Mouse (Mus musculus) liver, embryonic 12.5 days (tissue): ENCODE data around the gene Thtpa. TPM values are rescaled to one million over a fixed set of nuclear protein-coding genes. Genes with fewer than 3 reads are reported as not detected.
A peak's percentile ranks its signal among the peaks of the same experiment; 100 is the strongest.

Source experiments
- ATAC-seq: fragments of 200-750 bp; cut with Nextera tagmentation; 2 replicates; pipeline ENCODE4 v1.8.0; 2017; ENCODE audit warnings: moderate number of reproducible peaks, mild to moderate bottlenecking, moderate library complexity
- H3K27ac ChIP-seq: fragments of 300-500 bp; sonication (generic); 2 replicates; pipeline ENCODE4 v1.5.1; 2016; ENCODE audit warnings: mild to moderate bottlenecking
- H3K27me3 ChIP-seq: fragments of 300-500 bp; sonication (generic); replicated peaks from 2 replicates; pipeline ENCODE4 v1.6.1; 2016; ENCODE audit warnings: mild to moderate bottlenecking, moderate library complexity
- H3K36me3 ChIP-seq: fragments of 300-500 bp; sonication (generic); 2 replicates; pipeline ENCODE4 v1.6.1; 2016; ENCODE audit warnings: mild to moderate bottlenecking, moderate library complexity
- H3K4me1 ChIP-seq: fragments of 300-500 bp; sonication (generic); 2 replicates; pipeline ENCODE4 v1.6.1; 2016
- H3K4me2 ChIP-seq: fragments of 300-500 bp; sonication (generic); 2 replicates; pipeline ENCODE4 v1.6.1; 2016; ENCODE audit warnings: mild to moderate bottlenecking, moderate library complexity
- H3K4me3 ChIP-seq: fragments of 300-500 bp; sonication (generic); 2 replicates; pipeline ENCODE4 v1.5.1; 2016; ENCODE audit warnings: mild to moderate bottlenecking, moderate library complexity
- H3K9ac ChIP-seq: fragments of 300-500 bp; sonication (generic); 2 replicates; pipeline ENCODE4 v1.6.1; 2016; ENCODE audit warnings: mild to moderate bottlenecking, moderate library complexity
- H3K9me3 ChIP-seq: fragments of 300-500 bp; sonication (generic); replicated peaks from 2 replicates; pipeline ENCODE4 v1.6.1; 2016; ENCODE audit warnings: mild to moderate bottlenecking, moderate library complexity
- WGBS: fragments of 180-500 bp; shearing (Covaris S2); methylation state at CpG from one replicate; pipeline ENCODE4 v1.1.7; 2016; ENCODE audit not compliant: insufficient replicate concordance; 5-methylcytosine and 5-hydroxymethylcytosine counted together
- polyA plus RNA-seq: library from polyadenylated mRNA; unstranded; fragments of >200 nt; fragmentation: Nextera tagmentation; extraction: Ambion mirVana; gene quantifications from 2 replicates; pipeline ENCODE4 v1.2.1, GENCODE M21; 2016

The Thtpa gene
- polyA plus RNA-seq, result 6.9 TPM in 2 replicates

DNA sequence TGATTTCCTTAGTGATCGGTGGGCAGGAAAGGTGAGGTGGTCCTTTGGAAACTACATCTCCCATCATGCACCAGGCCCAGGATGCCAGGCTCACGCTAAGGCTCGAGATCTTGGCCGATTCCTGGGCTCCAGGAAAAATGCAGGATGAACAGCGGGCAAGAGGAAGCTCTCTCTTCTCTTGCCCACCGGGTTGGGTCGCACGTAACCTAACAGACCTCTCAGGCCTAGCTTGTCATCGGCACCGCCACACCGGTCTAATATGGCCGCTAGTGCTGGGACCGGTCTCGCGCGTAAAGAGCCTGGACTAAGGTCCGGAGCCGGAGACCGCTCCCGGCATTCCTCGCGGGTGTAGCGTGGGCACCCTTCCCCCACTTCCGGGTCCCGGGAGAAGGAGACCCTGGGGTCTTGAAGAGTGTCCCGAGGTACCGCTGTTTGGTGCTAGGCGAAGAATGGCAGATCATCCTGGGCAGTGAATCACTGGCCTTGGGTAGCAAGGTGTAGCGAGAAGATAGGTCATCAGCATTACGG is at the start of gene Thtpa:
TSS of gene Thtpa (plus strand) at position 81 of the 528 bp plus-strand sequence.
- Histone ChIP-seq H3K4me2 (peak within 1 kb of the TSS; percentile 68), H3K27me3 (peaks cover 10% of the 10 kb centered on the region; the same call in 1 of the 2 replicates), H3K9me3 (no peaks in the 10 kb centered on the region), H3K27ac (peak within 1 kb of the TSS; percentile 75), H3K4me1 (peaks cover 52% of the 10 kb centered on the region), H3K36me3 (peaks cover 23% of the 10 kb centered on the region), H3K9ac (peak within 1 kb of the TSS; percentile 74), H3K4me3 (peak within 1 kb of the TSS; percentile 75)
- ATAC-seq, result peak; percentile 65
- WGBS, result under 1% methylated on average over 30 of the region's 30 CpGs

DNA sequence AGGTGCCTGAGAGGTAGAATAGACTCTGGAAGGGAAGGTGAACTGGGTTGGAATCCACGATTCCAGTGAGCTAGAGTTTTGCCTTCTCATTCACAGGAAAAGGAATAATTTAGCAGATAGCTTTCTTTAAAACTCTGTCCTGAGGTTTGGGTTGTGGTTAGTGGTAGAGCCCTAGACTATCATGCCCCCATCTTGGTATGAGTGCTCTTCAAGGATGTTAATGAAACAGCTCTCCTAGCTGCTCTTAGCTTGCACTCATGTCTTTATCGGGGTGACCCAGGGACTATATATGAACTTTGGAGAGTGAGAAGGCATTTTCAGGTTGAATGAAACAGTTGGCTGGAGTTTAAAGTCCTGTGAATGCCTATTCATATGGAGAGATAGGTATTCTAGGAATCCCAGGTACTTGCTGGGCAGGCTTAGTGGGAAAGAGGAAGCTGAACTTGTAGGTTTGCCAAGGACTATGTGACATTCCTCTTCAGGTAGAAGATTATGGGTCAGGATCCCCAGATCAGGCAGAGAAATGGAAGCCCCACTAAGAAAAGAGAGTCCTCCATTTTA is 46.5 kb upstream of the Thtpa start:
- H3K27me3 ChIP-seq, result peaks cover 9% of the 10 kb centered on the region
- no peak overlapping the region for H3K4me2 ChIP-seq
- no peak for ATAC-seq
- no peaks in the 10 kb centered on the region for H3K36me3 ChIP-seq
- 50% methylated on average over 2 of the region's 2 CpGs for WGBS
- no peaks in the 10 kb centered on the region for H3K9me3 ChIP-seq
- no peaks in the 10 kb centered on the region for H3K4me1 ChIP-seq
- H3K9ac ChIP-seq, result no peak overlapping the region
- no peak overlapping the region for H3K27ac ChIP-seq
- no peak overlapping the region for H3K4me3 ChIP-seq

DNA sequence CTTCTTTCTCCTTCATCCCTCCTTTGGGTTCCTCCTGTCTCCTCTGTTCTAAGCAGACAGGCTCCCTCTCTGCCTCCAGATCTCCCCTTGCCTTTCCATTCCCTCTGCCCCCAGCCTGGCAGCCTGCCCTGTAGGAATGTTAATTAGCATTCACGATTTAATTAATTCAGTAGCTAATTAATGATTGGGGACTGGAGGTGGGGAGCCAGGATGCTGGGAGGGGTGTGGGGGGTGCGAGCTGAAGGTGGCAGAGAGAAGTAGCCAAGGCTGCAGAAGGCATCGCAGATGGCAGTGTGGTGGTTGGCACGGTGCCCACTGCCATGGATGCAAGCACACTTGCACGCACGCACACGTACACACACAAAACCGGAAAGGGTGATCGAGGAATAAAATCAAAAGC is 42.1 kb upstream of the Thtpa start:
- WGBS, result 78% methylated on average over 9 of the region's 9 CpGs

DNA sequence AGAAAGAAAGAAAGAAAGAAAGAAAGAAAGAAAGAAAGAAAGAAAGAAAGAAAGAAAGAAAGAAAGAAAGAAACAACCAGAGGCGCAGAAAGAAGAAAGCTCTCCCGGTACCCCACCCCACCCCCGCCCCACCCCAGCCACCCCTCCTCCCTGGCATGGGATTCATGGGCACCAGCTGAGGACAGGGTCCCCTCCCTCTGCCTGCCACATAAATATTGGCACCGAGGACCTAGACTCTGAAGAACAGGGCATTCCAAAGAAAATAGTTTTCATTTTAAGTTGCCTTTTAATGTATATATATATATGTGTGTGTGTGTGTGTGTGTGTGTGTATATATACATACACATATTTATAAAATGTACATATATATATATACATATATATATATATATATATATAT is 41.5 kb upstream of the Thtpa start:
- no peak for ATAC-seq
- H3K4me2 ChIP-seq, result no peak overlapping the region
- no peaks in the 10 kb centered on the region for H3K9me3 ChIP-seq
- no peaks in the 10 kb centered on the region for H3K36me3 ChIP-seq
- H3K4me3 ChIP-seq, result no peak overlapping the region
- peaks cover 18% of the 10 kb centered on the region for H3K4me1 ChIP-seq
- 82% methylated on average over 4 of the region's 4 CpGs for WGBS
- peaks cover 20% of the 10 kb centered on the region for H3K27me3 ChIP-seq
- no peak overlapping the region for H3K27ac ChIP-seq
- H3K9ac ChIP-seq, result no peak overlapping the region

More for the DNA sequence above, 42.1 kb upstream of the Thtpa start:
- ATAC-seq, result no peak
- peaks cover 13% of the 10 kb centered on the region for H3K4me1 ChIP-seq
- H3K9ac ChIP-seq, result no peak overlapping the region
- H3K36me3 ChIP-seq, result no peaks in the 10 kb centered on the region
- peaks cover 20% of the 10 kb centered on the region for H3K27me3 ChIP-seq
- no peak overlapping the region for H3K27ac ChIP-seq
- no peaks in the 10 kb centered on the region for H3K9me3 ChIP-seq
- no peak overlapping the region for H3K4me3 ChIP-seq
- H3K4me2 ChIP-seq, result no peak overlapping the region

DNA sequence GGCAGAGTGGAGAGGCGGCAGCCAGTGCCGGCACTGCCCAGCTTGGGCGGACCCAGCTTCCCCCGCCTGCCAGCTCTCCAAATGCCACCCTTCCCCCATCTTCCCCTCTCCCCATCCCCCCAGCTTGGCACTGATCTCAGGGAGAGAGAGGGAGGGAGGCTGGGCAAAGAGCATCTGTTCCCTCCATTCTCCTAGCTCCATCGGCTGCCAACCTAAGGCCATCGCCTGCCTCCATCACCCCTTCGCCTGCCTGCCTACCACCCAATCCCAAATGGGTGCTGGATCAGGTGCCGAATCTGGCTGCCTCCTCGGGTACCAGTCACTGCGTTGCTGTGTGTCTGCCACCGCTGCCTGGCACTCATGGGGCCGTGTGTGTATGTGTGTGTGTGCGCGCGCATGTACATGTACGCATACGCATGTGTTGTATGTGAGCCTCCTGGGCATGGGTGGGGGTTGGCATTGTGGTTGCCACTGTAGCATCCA is 40.8 kb upstream of the Thtpa start:
- ATAC-seq, result no peak
- H3K4me3 ChIP-seq, result no peak overlapping the region
- H3K9ac ChIP-seq, result no peak overlapping the region
- no peaks in the 10 kb centered on the region for H3K9me3 ChIP-seq
- H3K27ac ChIP-seq, result no peak overlapping the region
- no peaks in the 10 kb centered on the region for H3K36me3 ChIP-seq
- H3K27me3 ChIP-seq, result peaks cover 20% of the 10 kb centered on the region
- WGBS, result 77% methylated on average over 17 of the region's 17 CpGs
- H3K4me2 ChIP-seq, result no peak overlapping the region
- H3K4me1 ChIP-seq, result peaks cover 25% of the 10 kb centered on the region

DNA sequence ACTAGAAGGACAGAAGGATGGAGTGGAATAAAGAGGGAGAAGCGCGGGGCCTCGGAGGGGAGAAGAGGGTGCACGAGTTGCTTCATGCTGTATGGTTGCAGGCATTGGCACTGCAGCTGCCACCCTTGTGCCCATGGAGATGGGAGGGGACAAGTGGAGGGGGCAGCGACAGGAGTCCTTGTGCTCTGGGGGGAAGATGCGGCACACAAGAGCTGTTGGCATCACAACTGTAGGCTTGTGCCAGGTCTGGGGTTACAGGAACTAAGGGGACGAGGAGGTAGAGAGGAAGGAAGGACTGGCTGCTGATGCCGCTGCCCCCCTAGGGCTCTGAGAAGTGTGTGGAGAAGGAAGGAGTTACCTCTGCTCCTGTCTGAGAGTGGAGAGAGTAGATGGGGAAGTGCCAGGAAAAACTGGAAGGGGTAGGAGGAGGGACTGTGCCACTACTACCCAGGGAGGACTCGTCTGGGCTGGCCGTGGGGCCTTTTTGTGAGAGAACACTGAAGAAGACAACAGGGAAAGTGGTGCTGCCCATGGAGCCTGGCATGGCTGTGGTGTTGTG is 40.3 kb upstream of the Thtpa start:
- Histone ChIP-seq H3K4me3 (no peak overlapping the region), H3K4me2 (no peak overlapping the region), H3K36me3 (no peaks in the 10 kb centered on the region), H3K27me3 (peaks cover 20% of the 10 kb centered on the region), H3K9ac (no peak overlapping the region), H3K9me3 (no peaks in the 10 kb centered on the region), H3K4me1 (peaks cover 31% of the 10 kb centered on the region), H3K27ac (no peak overlapping the region)
- WGBS, result 71% methylated on average over 10 of the region's 10 CpGs
- ATAC-seq, result no peak

DNA sequence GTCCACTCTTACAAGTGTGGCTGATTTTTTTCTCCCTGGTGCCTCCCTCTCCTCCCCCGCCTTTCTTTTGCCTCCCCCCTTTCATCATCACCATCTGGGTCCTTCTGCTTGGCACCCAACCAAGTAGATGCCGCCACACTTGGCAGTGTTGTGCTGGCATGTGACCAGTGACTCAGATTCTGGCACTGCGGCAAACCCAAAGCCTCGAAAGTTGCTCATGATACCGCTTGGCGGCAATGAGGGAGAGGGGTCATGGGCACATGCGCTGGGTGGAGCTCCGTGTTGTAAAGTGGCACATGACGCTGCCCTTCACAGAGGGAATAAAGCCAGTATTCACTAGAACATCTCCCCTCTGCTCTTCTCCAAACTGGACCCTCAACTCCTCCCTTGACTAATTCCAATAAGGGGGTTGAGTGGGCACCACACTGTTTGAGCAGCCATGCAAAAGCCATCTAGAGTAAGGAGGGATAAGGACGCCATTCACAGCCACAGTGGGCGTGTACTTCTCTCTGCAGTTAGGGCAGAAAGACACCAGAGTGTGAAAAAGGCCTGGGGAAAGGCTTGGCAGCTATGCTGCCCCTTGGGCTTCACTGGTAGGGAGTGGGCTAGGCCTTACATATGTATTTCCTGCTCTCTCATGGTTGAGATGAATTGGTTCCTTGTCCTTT is 39.3 kb upstream of the Thtpa start:
- Histone ChIP-seq H3K36me3 (no peaks in the 10 kb centered on the region), H3K4me2 (no peak overlapping the region), H3K27ac (no peak overlapping the region), H3K9me3 (no peaks in the 10 kb centered on the region), H3K27me3 (peaks cover 20% of the 10 kb centered on the region), H3K4me1 (peaks cover 39% of the 10 kb centered on the region), H3K9ac (no peak overlapping the region), H3K4me3 (no peak overlapping the region)
- 76% methylated on average over 11 of the region's 11 CpGs for WGBS
- no peak for ATAC-seq

DNA sequence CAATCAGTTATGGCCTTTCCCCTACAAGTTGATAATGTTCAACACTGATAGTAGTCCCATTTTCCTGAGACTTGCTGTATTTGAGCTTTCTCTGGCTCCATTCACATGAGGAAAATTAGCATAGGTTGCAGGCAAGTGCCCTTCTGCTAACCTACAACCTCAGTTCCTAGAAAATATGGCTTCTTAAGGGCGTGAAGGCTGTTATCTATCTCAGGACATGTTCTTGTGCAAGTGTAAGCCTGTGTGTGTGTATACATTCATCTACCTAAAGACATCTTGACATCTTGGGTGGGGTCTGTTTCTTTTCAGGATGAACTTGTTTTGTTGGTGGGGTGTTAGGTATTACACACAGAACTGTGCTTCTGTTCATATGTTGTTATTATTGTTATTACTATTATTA is 35.6 kb upstream of the Thtpa start:
- peak; percentile 61 for ATAC-seq
- peaks cover 10% of the 10 kb centered on the region for H3K27me3 ChIP-seq
- WGBS, result 20% methylated on average over 1 of the region's 1 CpGs
- H3K4me2 ChIP-seq, result peak overlapping the region; percentile 24
- H3K27ac ChIP-seq, result peak overlapping the region; percentile 84
- H3K9me3 ChIP-seq, result no peaks in the 10 kb centered on the region
- H3K4me1 ChIP-seq, result peaks cover 75% of the 10 kb centered on the region
- H3K36me3 ChIP-seq, result no peaks in the 10 kb centered on the region
- H3K4me3 ChIP-seq, result no peak overlapping the region
- no peak overlapping the region for H3K9ac ChIP-seq

DNA sequence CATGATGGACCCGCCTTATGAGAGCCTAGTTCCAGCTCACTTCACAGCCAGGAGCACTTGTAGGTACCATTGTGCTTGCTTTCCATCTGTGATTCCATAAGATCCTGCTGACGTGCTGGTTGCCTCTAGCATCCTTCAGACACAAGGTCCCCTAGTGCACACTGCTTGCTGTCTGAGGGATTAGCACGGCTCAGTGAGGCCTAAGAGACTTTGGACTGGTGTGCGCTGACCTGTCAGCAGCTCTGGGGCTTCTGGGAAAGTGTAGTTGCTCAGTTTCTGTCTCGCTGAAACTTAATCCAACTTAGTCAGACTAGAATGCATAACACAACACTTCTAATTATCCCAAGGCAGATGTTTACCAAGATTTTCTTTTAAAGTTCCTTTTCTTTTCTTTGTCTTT is 34.7 kb upstream of the Thtpa start:
- no peak for ATAC-seq
- Histone ChIP-seq H3K4me2 (no peak overlapping the region), H3K27me3 (peaks cover 14% of the 10 kb centered on the region), H3K9ac (no peak overlapping the region), H3K4me1 (peaks cover 85% of the 10 kb centered on the region), H3K9me3 (no peaks in the 10 kb centered on the region), H3K4me3 (no peak overlapping the region), H3K27ac (peak overlapping the region; percentile 84), H3K36me3 (no peaks in the 10 kb centered on the region)
- WGBS, result 80% methylated on average over 5 of the region's 5 CpGs

DNA sequence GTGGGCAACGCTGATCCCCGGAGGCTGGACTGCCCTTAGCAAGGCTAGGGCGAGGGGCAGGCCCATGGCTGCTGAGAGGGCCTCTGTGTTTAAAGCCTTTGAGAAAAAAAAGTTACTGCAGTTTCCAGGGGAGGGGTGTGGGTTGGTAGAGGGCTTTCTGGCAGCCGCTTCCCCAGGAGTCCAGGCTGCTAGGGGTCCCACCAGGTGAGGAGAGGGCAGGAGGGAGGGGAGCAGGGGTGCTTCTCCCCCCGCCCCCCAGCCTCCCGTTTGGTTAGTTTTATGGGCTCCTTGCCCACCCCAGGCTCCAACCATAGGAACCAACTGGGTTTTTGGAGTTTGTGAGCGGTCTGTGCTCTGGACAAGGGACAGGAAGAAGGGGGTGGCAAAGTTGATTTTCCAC is 32.7 kb upstream of the Thtpa start:
- H3K27ac ChIP-seq, result peak overlapping the region; percentile 92
- no peak overlapping the region for H3K4me3 ChIP-seq
- H3K27me3 ChIP-seq, result peaks cover 28% of the 10 kb centered on the region
- peak overlapping the region; percentile 90 for H3K9ac ChIP-seq
- no peak for ATAC-seq
- H3K9me3 ChIP-seq, result no peaks in the 10 kb centered on the region
- 53% methylated on average over 7 of the region's 7 CpGs for WGBS
- peaks cover 8% of the 10 kb centered on the region for H3K36me3 ChIP-seq
- H3K4me2 ChIP-seq, result peak overlapping the region; percentile 89
- H3K4me1 ChIP-seq, result peaks cover 84% of the 10 kb centered on the region

DNA sequence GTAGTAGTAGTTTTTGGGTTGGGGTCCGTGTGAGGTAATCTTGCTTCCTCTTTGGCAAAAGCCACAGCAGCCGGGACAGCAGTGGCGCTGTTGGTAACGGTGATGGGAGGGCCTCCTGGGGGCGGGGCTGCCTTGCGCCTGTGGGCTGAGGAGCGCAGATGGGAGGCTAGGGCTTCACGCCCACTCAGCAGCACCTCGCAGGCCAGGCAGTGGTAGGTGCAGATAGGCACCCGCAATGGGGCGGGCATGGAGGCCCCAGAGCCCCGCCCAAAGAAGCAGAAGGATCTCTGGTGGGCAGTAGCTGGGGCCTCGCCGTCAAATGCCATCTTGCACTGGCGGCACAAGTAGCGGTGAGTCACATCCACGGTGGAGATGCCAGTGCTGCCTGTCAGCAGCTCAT is 32.0 kb upstream of the Thtpa start:
- peak overlapping the region; percentile 92 for H3K27ac ChIP-seq
- peak; percentile 99 for ATAC-seq
- peak overlapping the region; percentile 89 for H3K4me2 ChIP-seq
- H3K27me3 ChIP-seq, result peaks cover 28% of the 10 kb centered on the region
- H3K4me1 ChIP-seq, result peaks cover 83% of the 10 kb centered on the region
- peaks cover 8% of the 10 kb centered on the region for H3K36me3 ChIP-seq
- peak overlapping the region; percentile 72 for H3K4me3 ChIP-seq
- 6% methylated on average over 17 of the region's 17 CpGs for WGBS
- H3K9ac ChIP-seq, result peak overlapping the region; percentile 90
- no peaks in the 10 kb centered on the region for H3K9me3 ChIP-seq

DNA sequence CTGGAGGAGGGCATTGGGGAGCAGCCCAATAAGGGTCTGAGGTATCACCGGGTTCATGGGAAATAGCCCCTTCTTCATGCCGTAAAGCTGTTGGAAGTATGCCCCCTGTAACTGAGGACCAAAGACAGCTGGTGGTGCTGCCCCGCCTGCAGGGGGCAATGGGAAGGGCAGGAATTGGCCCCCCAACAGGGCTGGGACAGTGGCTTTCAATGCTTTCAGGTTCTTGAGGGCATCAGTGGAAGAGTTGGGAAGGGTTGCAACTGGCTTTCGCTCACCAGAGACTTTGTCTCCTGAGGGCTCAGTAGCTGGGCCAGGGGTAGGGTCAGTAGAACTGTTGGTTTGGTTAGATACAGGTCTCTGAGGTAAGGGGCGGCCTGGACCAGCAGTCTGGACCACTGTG is 31.5 kb upstream of the Thtpa start:
- H3K27me3 ChIP-seq, result peaks cover 28% of the 10 kb centered on the region
- 56% methylated on average over 5 of the region's 5 CpGs for WGBS
- no peaks in the 10 kb centered on the region for H3K9me3 ChIP-seq
- H3K4me1 ChIP-seq, result peaks cover 78% of the 10 kb centered on the region
- H3K4me2 ChIP-seq, result peak overlapping the region; percentile 89
- H3K36me3 ChIP-seq, result peaks cover 11% of the 10 kb centered on the region
- ATAC-seq, result peak; percentile 21; the same call in 1 of the 2 replicates
- H3K9ac ChIP-seq, result peak overlapping the region; percentile 90
- peak overlapping the region; percentile 72 for H3K4me3 ChIP-seq
- peak overlapping the region; percentile 92 for H3K27ac ChIP-seq
